Mouse (Mus musculus) urinary bladder, postnatal 10 days (tissue): Measurements from ENCODE around the gene 2810408A11Rik.

Experiments used
- DNase-seq: peaks from one replicate; pipeline ENCODE4 v3.0.0; 2022; ENCODE audit warnings: low spot score

Gene 2810408A11Rik

GRCm38 (mm10) chr11:69912716-69913530 lies 12.1 kb upstream of the 2810408A11Rik start:
- DNase-seq, result no peak

DNA sequence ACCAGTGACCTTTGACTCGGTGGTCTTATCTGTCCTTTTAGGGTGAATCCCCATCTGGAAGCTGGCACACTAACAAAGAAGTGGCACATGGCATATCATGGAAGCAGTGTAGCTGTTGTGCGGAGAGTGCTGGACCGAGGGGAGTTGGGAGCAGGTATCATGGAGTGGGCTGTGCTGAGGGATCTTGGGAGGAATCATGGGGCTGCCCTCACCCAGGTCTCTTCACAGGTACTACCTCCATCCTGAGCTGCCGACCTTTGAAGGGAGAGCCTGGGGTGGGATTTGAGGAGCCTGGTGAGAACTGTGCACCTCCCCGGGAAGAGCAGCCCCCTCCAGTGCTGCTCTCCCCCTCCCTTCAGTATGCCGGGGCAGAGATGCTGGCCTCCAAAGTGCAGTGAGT lies 10.9 kb upstream of the 2810408A11Rik start:
- no peak for DNase-seq

DNA sequence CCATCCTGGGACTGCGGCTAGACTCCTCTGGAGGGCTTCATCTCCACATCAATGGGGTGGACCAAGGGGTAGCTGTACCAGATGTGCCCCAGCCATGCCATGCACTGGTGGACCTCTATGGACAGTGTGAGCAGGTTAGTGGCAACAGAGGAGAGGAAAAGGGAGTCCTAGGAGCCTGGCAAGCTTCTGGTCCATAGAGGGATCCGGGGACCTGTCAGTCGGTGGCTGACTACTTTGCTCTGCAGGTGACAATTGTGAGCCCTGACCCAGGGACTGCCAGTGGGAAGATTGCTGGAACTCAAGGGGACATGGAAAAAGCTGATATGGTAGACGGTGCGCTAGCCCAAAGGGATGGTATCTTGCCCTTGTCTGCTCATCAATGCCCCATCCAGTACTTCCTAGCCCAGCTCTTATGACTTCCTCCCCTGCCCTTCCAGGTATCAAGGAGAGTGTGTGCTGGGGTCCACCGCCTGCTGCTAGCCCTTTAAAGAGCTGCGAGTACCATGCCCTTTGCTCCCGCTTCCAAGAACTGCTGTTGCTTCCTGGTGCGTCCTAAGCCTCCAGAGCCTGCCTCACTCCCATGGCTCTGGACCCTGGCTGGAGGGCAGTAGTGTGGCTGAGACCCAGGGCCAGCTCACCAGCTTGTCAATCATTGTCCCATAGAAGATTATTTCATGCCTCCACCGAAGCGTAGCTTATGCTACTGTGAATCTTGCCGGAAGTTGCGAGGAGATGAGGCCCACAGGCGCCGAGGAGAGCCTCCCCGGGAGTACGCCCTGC lies 10.2 kb upstream of the 2810408A11Rik start:
- no peak for DNase-seq

DNA sequence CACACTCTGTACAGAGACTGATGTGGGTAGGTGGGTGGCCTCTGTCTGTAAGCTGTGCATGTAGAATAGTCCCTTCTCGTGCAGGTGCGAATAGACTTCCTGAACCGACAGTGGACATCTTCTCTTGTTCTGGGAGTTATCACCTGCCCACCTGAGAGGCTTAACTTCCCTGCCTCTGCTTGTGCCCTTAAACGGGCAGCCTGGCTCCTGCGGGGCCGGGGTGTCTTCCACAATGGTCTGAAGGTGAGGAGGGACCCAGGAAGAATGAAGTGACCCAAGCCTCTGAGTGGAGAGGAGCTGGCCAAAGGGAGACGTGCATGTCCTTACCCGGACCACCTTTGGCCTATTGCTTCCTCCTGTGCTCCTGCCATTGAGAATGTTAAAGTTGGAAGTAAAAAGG lies 9.4 kb upstream of the 2810408A11Rik start:
- DNase-seq, result no peak

DNA sequence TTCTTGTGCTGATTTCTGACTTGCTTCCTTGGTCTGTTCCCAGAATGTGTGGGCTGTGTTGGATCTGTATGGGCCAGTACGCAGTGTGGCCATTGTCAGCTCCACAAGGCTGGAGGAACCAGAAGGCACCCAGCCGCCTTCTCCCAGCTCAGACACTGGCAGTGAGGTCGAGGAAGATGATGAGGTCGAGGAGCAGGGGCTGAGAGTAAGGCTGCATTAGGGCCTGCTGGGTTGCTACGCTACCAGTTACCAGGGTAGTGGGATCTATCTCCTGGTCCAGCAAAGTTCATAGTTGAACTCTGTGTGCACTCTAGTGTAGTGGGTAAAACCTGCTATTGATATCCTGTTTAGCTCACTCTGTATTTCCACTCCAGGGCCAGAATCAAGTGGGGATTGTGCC lies 8.4 kb upstream of the 2810408A11Rik start:
- no peak for DNase-seq

GRCm38 (mm10) chr11:69908645-69909044 lies 7.9 kb upstream of the 2810408A11Rik start:
- no peak for DNase-seq

GRCm38 (mm10) chr11:69904311-69904710 lies 3.5 kb upstream of the 2810408A11Rik start:
- DNase-seq, result no peak

GRCm38 (mm10) chr11:69902972-69903371 lies 2.2 kb upstream of the 2810408A11Rik start:
- no peak for DNase-seq

GRCm38 (mm10) chr11:69901993-69902392 lies 1.2 kb upstream of the 2810408A11Rik start:
- no peak for DNase-seq

- DNase-seq, result peak; percentile 84
These were observed 639 bp upstream of the 2810408A11Rik start for GRCm38 (mm10) chr11:69901406-69901846.

DNA sequence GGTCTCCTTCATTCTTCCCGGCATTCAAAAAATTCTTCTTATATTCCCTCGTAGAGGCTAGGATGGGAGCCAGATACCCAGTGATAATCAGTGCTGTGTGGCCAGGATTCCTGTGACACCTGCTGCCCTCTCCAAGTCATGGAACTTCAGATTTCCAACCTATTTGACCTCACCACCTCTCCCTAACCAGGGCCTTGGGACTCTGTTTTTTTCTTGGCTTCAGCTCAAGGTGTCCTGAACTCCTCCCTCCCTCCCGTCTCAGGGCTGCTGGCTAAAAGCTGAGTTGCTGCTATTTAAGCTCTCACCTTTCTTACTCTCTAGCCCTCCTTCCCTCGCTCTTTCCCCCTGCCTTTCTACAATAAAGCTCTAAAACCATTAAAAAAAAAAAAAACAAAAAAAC lies 917 bp downstream of the 2810408A11Rik start:
- DNase-seq, result no peak

DNA sequence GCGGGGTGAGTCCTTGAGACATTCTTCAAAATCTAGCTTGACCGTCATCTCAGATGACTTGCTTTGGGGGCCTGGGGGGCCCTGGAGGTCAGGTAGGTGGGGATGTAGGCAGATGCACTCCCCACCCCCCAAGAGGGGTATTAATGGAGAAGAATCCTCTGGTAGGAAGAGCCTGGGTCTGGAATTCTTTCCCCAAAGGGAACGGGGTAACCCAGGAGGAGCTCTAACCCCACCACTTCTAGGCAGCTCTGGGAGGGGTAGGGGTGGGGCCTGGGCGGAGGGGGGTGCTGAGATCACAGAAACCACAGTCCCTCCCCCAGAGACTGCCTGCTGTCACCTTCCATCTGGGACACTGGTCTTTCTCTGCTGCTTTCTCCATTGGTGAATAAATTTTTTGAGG lies 5.5 kb downstream of the 2810408A11Rik start, which contains the start of gene Acap1:
Gene Acap1 (minus strand): TSS at position 249 of the 400 bp plus-strand sequence.
- DNase-seq, result no peak

- no peak for DNase-seq
These were observed 6.1 kb downstream of the 2810408A11Rik start for GRCm38 (mm10) chr11:69894671-69895070.

DNA sequence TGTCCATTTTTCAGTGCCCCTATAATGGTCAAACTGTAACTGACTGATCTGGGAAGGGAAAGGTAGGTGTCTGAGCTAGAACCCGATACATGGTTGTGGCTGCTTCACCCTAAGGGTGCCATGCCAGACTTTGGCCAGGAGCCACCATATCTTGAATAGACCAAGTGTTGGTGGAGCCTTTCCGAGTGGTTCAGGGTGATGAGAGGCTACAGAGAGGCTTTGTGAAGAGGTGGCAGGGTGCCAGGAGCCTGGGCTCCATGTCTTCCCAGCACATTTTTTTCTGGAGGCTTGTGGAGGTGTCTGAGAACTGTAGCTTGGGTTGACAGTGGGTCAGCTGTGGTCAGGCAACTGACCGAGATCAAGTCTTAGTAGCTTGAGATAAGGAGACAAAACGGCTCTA lies 9.3 kb downstream of the 2810408A11Rik start:
- no peak for DNase-seq

DNA sequence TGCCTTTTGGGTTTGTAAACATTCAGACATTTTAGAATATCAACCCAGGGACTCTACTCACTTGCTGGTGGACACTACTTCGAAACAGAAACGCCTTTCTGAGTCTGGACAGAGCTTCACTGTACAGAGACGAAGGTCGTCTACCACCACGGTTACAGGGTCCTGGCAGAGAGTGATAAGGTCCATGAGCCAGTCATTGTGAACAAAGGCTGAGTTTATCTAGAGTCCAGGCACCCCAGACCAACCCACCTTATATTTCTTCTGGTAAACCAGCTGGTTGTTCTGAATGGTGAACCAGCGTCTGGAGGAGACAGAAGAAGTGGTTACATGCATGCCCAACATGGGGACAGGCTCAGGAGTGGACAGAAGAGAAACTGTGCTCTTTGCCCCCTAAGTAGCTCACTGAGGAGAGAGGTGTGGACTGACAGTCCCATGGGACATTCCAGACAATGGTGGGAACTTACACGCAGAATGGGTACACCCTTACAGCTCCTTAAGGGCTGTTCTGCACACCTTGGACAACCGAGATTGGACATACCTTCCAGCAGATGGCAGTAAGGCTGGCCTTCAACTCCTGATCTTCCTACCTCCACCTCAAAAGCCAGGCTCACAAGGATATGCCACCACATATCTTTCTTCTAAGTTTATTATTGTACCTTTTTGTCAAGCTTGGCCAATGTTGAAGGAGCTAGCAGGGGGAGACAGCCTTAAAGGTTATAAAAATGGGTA lies 13.7 kb downstream of the 2810408A11Rik start:
- no peak for DNase-seq

DNA sequence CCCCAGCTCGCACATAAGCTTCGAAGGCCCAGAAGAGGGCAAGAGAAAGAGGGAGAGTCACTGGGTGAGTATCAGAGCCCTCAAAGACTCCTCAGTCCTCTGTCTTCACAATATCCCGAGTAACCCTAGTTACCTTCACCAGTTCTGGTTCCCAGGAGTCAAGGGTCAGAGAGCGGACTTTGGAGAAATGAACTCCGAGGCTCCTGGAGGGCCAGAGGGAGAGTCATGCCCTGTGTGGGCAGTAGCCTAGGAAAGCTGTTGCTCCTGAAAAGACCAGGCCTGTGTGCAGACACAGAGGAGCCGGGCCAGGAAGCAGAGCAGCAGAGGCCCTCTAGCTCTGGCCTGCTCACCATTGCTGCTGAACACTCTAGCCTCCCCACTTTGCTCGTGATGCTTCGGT lies 16.1 kb downstream of the 2810408A11Rik start:
- no peak for DNase-seq

DNA sequence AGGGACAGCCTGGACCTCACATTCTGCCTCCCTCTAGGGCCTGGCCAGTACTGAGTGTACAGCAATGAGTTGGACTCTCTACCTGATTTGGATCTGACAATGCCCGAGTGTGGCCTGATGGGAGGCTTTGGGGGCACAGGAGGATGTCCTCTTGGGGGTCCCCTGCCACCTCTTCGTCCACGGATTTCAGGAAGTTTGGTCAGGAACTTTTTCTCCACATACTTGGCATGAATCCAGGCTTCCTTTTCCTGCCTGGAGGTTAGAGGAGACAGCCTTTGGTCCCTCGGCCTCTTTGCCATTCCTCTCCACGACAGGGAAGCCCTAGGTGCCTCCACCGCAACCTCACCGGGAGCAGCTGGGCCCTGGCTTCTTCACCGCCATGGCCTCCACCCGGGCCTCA lies 16.5 kb downstream of the 2810408A11Rik start:
- no peak for DNase-seq

- DNase-seq, result no peak
These were observed 17.1 kb downstream of the 2810408A11Rik start for GRCm38 (mm10) chr11:69883527-69884151.

GRCm38 (mm10) chr11:69883066-69883465 lies 17.7 kb downstream of the 2810408A11Rik start:
- DNase-seq, result no peak

- no peak for DNase-seq
These were observed 18.8 kb downstream of the 2810408A11Rik start for GRCm38 (mm10) chr11:69881787-69882670.
